Mouse (Mus musculus) inflammation-experienced regulatory T-cells, adult 6 months (primary cell): ENCODE results near the gene Top2a. TPM values are rescaled to one million over a fixed set of nuclear protein-coding genes. Genes with fewer than 3 reads are reported as not detected.

Experiments
- ATAC-seq: one replicate; pipeline ENCODE4 v1.8.0; 2017
- polyA plus RNA-seq, 3 experiments: library from polyadenylated mRNA; unstranded; fragments of 100-300 nt; shearing (Covaris generic); gene quantifications; one replicate each; pipeline ENCODE4 v1.2.1; 2017

The Top2a gene
- 100 to 1,000 TPM in 1 of 3 experiments, 10 to 100 TPM in 2; 34.9 to 332 (median 36.3) TPM for polyA plus RNA-seq

GRCm38 (mm10) chr11:99023500-99024467, at the start of gene Top2a:
Top2a (minus strand) TSS chr11:99024189.
- ATAC-seq = peak; percentile 95

- ATAC-seq = no peak
These were observed 49.8 kb upstream of the Top2a start for GRCm38 (mm10) chr11:99073781-99074180.

GRCm38 (mm10) chr11:99071866-99072265, 47.9 kb upstream of the Top2a start:
- ATAC-seq = no peak

- ATAC-seq = no peak
These were observed 44.5 kb upstream of the Top2a start for GRCm38 (mm10) chr11:99068455-99068854.

- ATAC-seq = no peak
These were observed 43.6 kb upstream of the Top2a start for GRCm38 (mm10) chr11:99067591-99067990.

GRCm38 (mm10) chr11:99065979-99066378, 42.0 kb upstream of the Top2a start:
- ATAC-seq = peak; percentile 52

GRCm38 (mm10) chr11:99065353-99065752, 41.4 kb upstream of the Top2a start:
- no peak for ATAC-seq

- no peak for ATAC-seq
These were observed 39.6 kb upstream of the Top2a start for GRCm38 (mm10) chr11:99063406-99064131.

GRCm38 (mm10) chr11:99062661-99063060, 38.7 kb upstream of the Top2a start:
- ATAC-seq = no peak

GRCm38 (mm10) chr11:99060435-99060834, 36.4 kb upstream of the Top2a start:
- ATAC-seq = no peak

- ATAC-seq = no peak
These were observed 31.8 kb upstream of the Top2a start for GRCm38 (mm10) chr11:99055571-99056452.

- no peak for ATAC-seq
These were observed 31.2 kb upstream of the Top2a start for GRCm38 (mm10) chr11:99055143-99055542.

GRCm38 (mm10) chr11:99047643-99048042, 23.7 kb upstream of the Top2a start:
- no peak for ATAC-seq

GRCm38 (mm10) chr11:99047120-99047519, 23.1 kb upstream of the Top2a start:
- ATAC-seq = no peak

- no peak for ATAC-seq
These were observed 21.3 kb upstream of the Top2a start for GRCm38 (mm10) chr11:99045159-99045889.

- no peak for ATAC-seq
These were observed 20.3 kb upstream of the Top2a start for GRCm38 (mm10) chr11:99044306-99044705.

- no peak for ATAC-seq
These were observed 19.6 kb upstream of the Top2a start for GRCm38 (mm10) chr11:99043632-99044031.

GRCm38 (mm10) chr11:99042834-99043431, 18.9 kb upstream of the Top2a start:
- ATAC-seq = peak; percentile 55

- no peak for ATAC-seq
These were observed 18.1 kb upstream of the Top2a start for GRCm38 (mm10) chr11:99041841-99042780.
